Mouse (Mus musculus): ENCODE data around the gene Cd8a. TPM values are rescaled to one million over a fixed set of nuclear protein-coding genes. Genes with fewer than 3 reads are reported as not detected.

The Cd8a gene
- total and polyA plus RNA-seq, 3 experiments: 0.13 to 0.72 (median 0.25) TPM

GRCm38 (mm10) chr6:71348006-71348405 is 25.2 kb upstream of the Cd8a start:
- 92% methylated on average over 9 of the region's 9 CpGs for WGBS
- no peak overlapping the region for H3K9ac ChIP-seq (ENCODE audit: low read depth, low read length)
- no peak overlapping the region for H3K27ac ChIP-seq
- no peak for TF ChIP-seq POLR2A (IDR thresholded peaks at IDR 0.05; ENCODE audit: insufficient read depth, low read depth, low read length)
- no peak for TF ChIP-seq EP300 (IDR thresholded peaks at IDR 0.05; ENCODE audit: insufficient read depth, low read depth, low read length)
- TF ChIP-seq CTCF (IDR thresholded peaks at IDR 0.05): no peak
- intact Hi-C loops (cut with DNase I): no loop called here
- H3K4me1 ChIP-seq (ENCODE audit: control insufficient read depth, insufficient read depth, low read length): no peaks in the 10 kb centered on the region; the same call in 1 of the 2 replicates
- H3K27me3 ChIP-seq (ENCODE audit: control insufficient read depth, insufficient read depth, low read length): no peaks in the 10 kb centered on the region
- no peak overlapping the region for H3K4me3 ChIP-seq
- H3K36me3 ChIP-seq (ENCODE audit: control insufficient read depth, insufficient read depth, low read length): no peaks in the 10 kb centered on the region
- DNase-seq: no peak
- H3K79me2 ChIP-seq (replicated peaks; ENCODE audit: control insufficient read depth, insufficient read depth, low read length): no peaks in the 10 kb centered on the region

- H3K79me2 ChIP-seq (replicated peaks; ENCODE audit: control insufficient read depth, insufficient read depth, low read length): no peaks in the 10 kb centered on the region
- H3K27ac ChIP-seq: no peak overlapping the region
- H3K36me3 ChIP-seq (ENCODE audit: control insufficient read depth, insufficient read depth, low read length): no peaks in the 10 kb centered on the region
- intact Hi-C loops (cut with DNase I): no loop called here
- 89% methylated on average over 3 of the region's 3 CpGs for WGBS
- TF ChIP-seq POLR2A (IDR thresholded peaks at IDR 0.05; ENCODE audit: insufficient read depth, low read depth, low read length) (no peak), CTCF (IDR thresholded peaks at IDR 0.05) (0 out of 2 replicates have a peak, but pooled peaks have one; percentile 15), EP300 (IDR thresholded peaks at IDR 0.05; ENCODE audit: insufficient read depth, low read depth, low read length) (no peak)
- no peaks in the 10 kb centered on the region for H3K27me3 ChIP-seq (ENCODE audit: control insufficient read depth, insufficient read depth, low read length)
- no peaks in the 10 kb centered on the region; the same call in 1 of the 2 replicates for H3K4me1 ChIP-seq (ENCODE audit: control insufficient read depth, insufficient read depth, low read length)
- H3K4me3 ChIP-seq: no peak overlapping the region
- H3K9ac ChIP-seq (ENCODE audit: low read depth, low read length): no peak overlapping the region
- no peak for DNase-seq
Measured at GRCm38 (mm10) chr6:71351201-71351600, 22.0 kb upstream of the Cd8a start.

GRCm38 (mm10) chr6:71352201-71352600 is 21.0 kb upstream of the Cd8a start:
- Histone ChIP-seq H3K4me3 (no peak overlapping the region), H3K9ac (ENCODE audit: low read depth, low read length) (no peak overlapping the region), H3K36me3 (ENCODE audit: control insufficient read depth, insufficient read depth, low read length) (no peaks in the 10 kb centered on the region), H3K27me3 (ENCODE audit: control insufficient read depth, insufficient read depth, low read length) (no peaks in the 10 kb centered on the region), H3K4me1 (ENCODE audit: control insufficient read depth, insufficient read depth, low read length) (no peaks in the 10 kb centered on the region; the same call in 1 of the 2 replicates), H3K27ac (no peak overlapping the region), H3K79me2 (replicated peaks; ENCODE audit: control insufficient read depth, insufficient read depth, low read length) (no peaks in the 10 kb centered on the region)
- TF ChIP-seq EP300 (IDR thresholded peaks at IDR 0.05; ENCODE audit: insufficient read depth, low read depth, low read length) (no peak), CTCF (IDR thresholded peaks at IDR 0.05) (no peak), POLR2A (IDR thresholded peaks at IDR 0.05; ENCODE audit: insufficient read depth, low read depth, low read length) (no peak)
- intact Hi-C loops (cut with DNase I): no loop called here
- WGBS: 74% methylated on average over 6 of the region's 6 CpGs
- no peak for DNase-seq

GRCm38 (mm10) chr6:71352866-71353427 is 20.3 kb upstream of the Cd8a start:
- DNase-seq: no peak
- Histone ChIP-seq H3K9ac (ENCODE audit: low read depth, low read length) (no peak overlapping the region), H3K27ac (no peak overlapping the region), H3K4me1 (ENCODE audit: control insufficient read depth, insufficient read depth, low read length) (no peaks in the 10 kb centered on the region; the same call in 1 of the 2 replicates), H3K36me3 (ENCODE audit: control insufficient read depth, insufficient read depth, low read length) (no peaks in the 10 kb centered on the region), H3K4me3 (no peak overlapping the region), H3K79me2 (replicated peaks; ENCODE audit: control insufficient read depth, insufficient read depth, low read length) (no peaks in the 10 kb centered on the region), H3K27me3 (ENCODE audit: control insufficient read depth, insufficient read depth, low read length) (no peaks in the 10 kb centered on the region)
- intact Hi-C loops (cut with DNase I): no loop called here
- 84% methylated on average over 10 of the region's 10 CpGs for WGBS
- TF ChIP-seq EP300 (IDR thresholded peaks at IDR 0.05; ENCODE audit: insufficient read depth, low read depth, low read length) (no peak), POLR2A (IDR thresholded peaks at IDR 0.05; ENCODE audit: insufficient read depth, low read depth, low read length) (no peak), CTCF (IDR thresholded peaks at IDR 0.05) (no peak)

GRCm38 (mm10) chr6:71353722-71354121 is 19.5 kb upstream of the Cd8a start:
- Histone ChIP-seq H3K27ac (no peak overlapping the region), H3K4me1 (ENCODE audit: control insufficient read depth, insufficient read depth, low read length) (no peaks in the 10 kb centered on the region; the same call in 1 of the 2 replicates), H3K27me3 (ENCODE audit: control insufficient read depth, insufficient read depth, low read length) (no peaks in the 10 kb centered on the region), H3K36me3 (ENCODE audit: control insufficient read depth, insufficient read depth, low read length) (no peaks in the 10 kb centered on the region), H3K79me2 (replicated peaks; ENCODE audit: control insufficient read depth, insufficient read depth, low read length) (no peaks in the 10 kb centered on the region), H3K9ac (ENCODE audit: low read depth, low read length) (no peak overlapping the region), H3K4me3 (no peak overlapping the region)
- no peak for DNase-seq
- intact Hi-C loops (cut with DNase I): no loop called here
- no peak for TF ChIP-seq EP300 (IDR thresholded peaks at IDR 0.05; ENCODE audit: insufficient read depth, low read depth, low read length)
- 75% methylated on average over 2 of the region's 2 CpGs for WGBS

GRCm38 (mm10) chr6:71357493-71357892 is 15.7 kb upstream of the Cd8a start:
- Histone ChIP-seq H3K4me1 (ENCODE audit: control insufficient read depth, insufficient read depth, low read length) (no peaks in the 10 kb centered on the region), H3K9ac (ENCODE audit: low read depth, low read length) (no peak overlapping the region), H3K27me3 (ENCODE audit: control insufficient read depth, insufficient read depth, low read length) (no peaks in the 10 kb centered on the region), H3K79me2 (replicated peaks; ENCODE audit: control insufficient read depth, insufficient read depth, low read length) (no peaks in the 10 kb centered on the region), H3K36me3 (ENCODE audit: control insufficient read depth, insufficient read depth, low read length) (no peaks in the 10 kb centered on the region), H3K4me3 (no peak overlapping the region), H3K27ac (no peak overlapping the region)
- no peak for TF ChIP-seq CTCF (IDR thresholded peaks at IDR 0.05)
- TF ChIP-seq EP300 (IDR thresholded peaks at IDR 0.05; ENCODE audit: insufficient read depth, low read depth, low read length): no peak
- TF ChIP-seq POLR2A (IDR thresholded peaks at IDR 0.05; ENCODE audit: insufficient read depth, low read depth, low read length): no peak
- intact Hi-C loops (cut with DNase I): no loop called here
- no peak for DNase-seq
- WGBS: 85% methylated on average over 7 of the region's 7 CpGs

Measured in heart, adult 2 months (tissue).